Mouse (Mus musculus) stomach, embryonic 16.5 days (tissue): ENCODE measurements around the gene Bcl6b. TPM values are rescaled to one million over a fixed set of nuclear protein-coding genes. Genes with fewer than 3 reads are reported as not detected.

Experiments
- ATAC-seq: fragments of 200-750 bp; cut with Nextera tagmentation; 2 replicates; pipeline ENCODE4 v1.8.0; 2017; ENCODE audit warnings: moderate number of reproducible peaks, moderate TSS enrichment; ENCODE audit not compliant: insufficient read depth, low FRiP score
- H3K27ac ChIP-seq: fragments of 300-500 bp; sonication (generic); 2 replicates; pipeline ENCODE4 v1.5.1; 2014; ENCODE audit warnings: low read length
- H3K27me3 ChIP-seq: fragments of 300-500 bp; sonication (generic); 2 replicates; pipeline ENCODE4 v1.6.1; 2014; ENCODE audit warnings: low read length, control low read depth, mixed read lengths; ENCODE audit not compliant: control insufficient read depth, insufficient read depth
- H3K36me3 ChIP-seq: fragments of 300-500 bp; sonication (generic); 2 replicates; pipeline ENCODE4 v1.6.1; 2014; ENCODE audit warnings: low read length; ENCODE audit not compliant: control insufficient read depth, insufficient read depth
- H3K4me1 ChIP-seq: fragments of 300-500 bp; sonication (generic); 2 replicates; pipeline ENCODE4 v1.6.1; 2014; ENCODE audit warnings: low read length, control low read depth, mixed read lengths; ENCODE audit not compliant: control insufficient read depth, insufficient read depth
- H3K4me2 ChIP-seq: fragments of 300-500 bp; sonication (generic); 2 replicates; pipeline ENCODE4 v1.6.1; 2014; ENCODE audit warnings: low read depth, low read length, mixed read lengths
- H3K4me3 ChIP-seq: fragments of 300-500 bp; sonication (generic); replicated peaks from 2 replicates; pipeline ENCODE4 v1.5.1; 2014; ENCODE audit warnings: mild to moderate bottlenecking, low read length
- H3K9ac ChIP-seq: fragments of 300-500 bp; sonication (generic); 2 replicates; pipeline ENCODE4 v1.6.1; 2014; ENCODE audit warnings: low read length
- H3K9me3 ChIP-seq: fragments of 300-500 bp; sonication (generic); replicated peaks from 2 replicates; pipeline ENCODE4 v1.6.1; 2016; ENCODE audit warnings: low read length, control low read depth; ENCODE audit not compliant: control insufficient read depth
- WGBS: fragments of 180-500 bp; shearing (Covaris S2); extraction: QIAGEN DNeasy Blood & Tissue Kit; methylation state at CpG from one replicate; pipeline ENCODE4 v1.1.7; 2014; 5-methylcytosine and 5-hydroxymethylcytosine counted together
- microRNA counts: library from miRNA; unstranded; fragments of <30 nt; microRNA quantifications from one replicate; lab custom pipeline; 2016
- microRNA-seq: library from miRNA; unstranded; fragments of <30 nt; microRNA quantifications from one replicate; pipeline ENCODE4, GENCODE M21; 2016
- polyA plus RNA-seq: library from polyadenylated mRNA; unstranded; fragments of >200 nt; fragmentation: Nextera tagmentation; extraction: Ambion mirVana; gene quantifications from 2 replicates; pipeline ENCODE4 v1.2.1, GENCODE M21; 2015

The Bcl6b gene
- polyA plus RNA-seq, 1 experiment from 2014 or later = 13.9 TPM

- H3K9ac ChIP-seq = no peak overlapping the region
- no peak overlapping the region for H3K4me3 ChIP-seq
- H3K27me3 ChIP-seq = no peaks in the 10 kb centered on the region
- H3K9me3 ChIP-seq = no peaks in the 10 kb centered on the region
- H3K27ac ChIP-seq = no peak overlapping the region
- 71% methylated on average over 4 of the region's 4 CpGs for WGBS
- H3K4me2 ChIP-seq = no peak overlapping the region
- ATAC-seq = no peak
- H3K36me3 ChIP-seq = no peaks in the 10 kb centered on the region
- H3K4me1 ChIP-seq = no peaks in the 10 kb centered on the region
These were observed 55.1 kb downstream of the Bcl6b start for GRCm38 (mm10) chr11:70174491-70174890.

MicroRNAs within 50 kb of the gene (microRNA counts, 519-probe panel; counts per million panel counts)
- microRNA mmu-miR-195 (lab: Ali Mortazavi, UCI) (1,629 counts per million, percentile 24 among the panel's probes with 10 or more counts), microRNA mmu-miR-497 (lab: Ali Mortazavi, UCI) (2,065 counts per million, percentile 42 among the panel's probes with 10 or more counts)

Small RNA genes within 50 kb of the gene (microRNA-seq; reads per million reads assigned to microRNA genes)
- gene Mir195a (867 reads per million, percentile 75 among the genes with 10 or more reads in this experiment), gene Mir497 (not detected), gene Mir497b (not detected)

Other genes with a start within 250 kb of the Bcl6b start
- gene Ctdnep1, start 248.6 kb downstream of the Bcl6b start, polyA plus RNA-seq = 17.5 and 17.7 TPM in 2 replicates
- gene Elp5, start 247.3 kb downstream of the Bcl6b start, polyA plus RNA-seq = 102 and 103 TPM in 2 replicates
- gene Gabarap, start 238.7 kb downstream of the Bcl6b start, polyA plus RNA-seq = 485 and 494 TPM in 2 replicates
- gene Phf23, start 234.0 kb downstream of the Bcl6b start, polyA plus RNA-seq = 44.3 and 47.9 TPM in 2 replicates
- gene Dvl2, start 229.2 kb downstream of the Bcl6b start, polyA plus RNA-seq = 17.7 and 22.3 TPM in 2 replicates
- 115 and 119 TPM in 2 replicates for gene Acadvl, start 214.4 kb downstream of the Bcl6b start, polyA plus RNA-seq
- 8.4 and 9.0 TPM in 2 replicates for gene Dlg4, start 212.9 kb downstream of the Bcl6b start, polyA plus RNA-seq
- gene Asgr1, start 175.7 kb downstream of the Bcl6b start, polyA plus RNA-seq = 0.31 TPM in 1 of 2 replicates, not detected in the other
- 0.71 and 0.72 TPM in 2 replicates for gene Asgr2, start 137.2 kb downstream of the Bcl6b start, polyA plus RNA-seq
- gene Mgl2, start 99.5 kb downstream of the Bcl6b start, polyA plus RNA-seq = 1.4 and 1.6 TPM in 2 replicates
- 1.1 and 1.3 TPM in 2 replicates for gene Clec10a, start 73.6 kb downstream of the Bcl6b start, polyA plus RNA-seq
- 1.5 and 1.9 TPM in 2 replicates for gene Slc16a11, start 17.0 kb downstream of the Bcl6b start, polyA plus RNA-seq
- 9.4 and 10.5 TPM in 2 replicates for gene Slc16a13, start 8.7 kb downstream of the Bcl6b start, polyA plus RNA-seq
- gene 0610010K14Rik, start 8.1 kb upstream of the Bcl6b start, polyA plus RNA-seq = 119 and 132 TPM in 2 replicates
- 9.6 and 10.2 TPM in 2 replicates for gene Gm21988, start 10.0 kb upstream of the Bcl6b start, polyA plus RNA-seq
- 207 and 226 TPM in 2 replicates for gene Rnasek, start 10.0 kb upstream of the Bcl6b start, polyA plus RNA-seq
- gene Alox12, start 25.6 kb upstream of the Bcl6b start, polyA plus RNA-seq = 17.8 and 21.0 TPM in 2 replicates
- gene Alox12e, start 92.8 kb upstream of the Bcl6b start, polyA plus RNA-seq = not detected in 2 replicates
- 12.7 and 19.7 TPM in 2 replicates for gene Alox15, start 122.2 kb upstream of the Bcl6b start, polyA plus RNA-seq
- gene Pelp1, start 180.2 kb upstream of the Bcl6b start, polyA plus RNA-seq = 32.0 and 32.2 TPM in 2 replicates
- 14.7 and 14.8 TPM in 2 replicates for gene Arrb2, start 202.8 kb upstream of the Bcl6b start, polyA plus RNA-seq
- 37.4 and 37.9 TPM in 2 replicates for gene Med11, start 222.1 kb upstream of the Bcl6b start, polyA plus RNA-seq
- gene Zmynd15, start 229.6 kb upstream of the Bcl6b start, polyA plus RNA-seq = 0.45 and 0.97 TPM in 2 replicates
- 9.0 and 10.5 TPM in 2 replicates for gene Cxcl16, start 230.2 kb upstream of the Bcl6b start, polyA plus RNA-seq